Mouse (Mus musculus) adrenal gland, postnatal 25 days (tissue): ENCODE measurements around the gene 1700028J19Rik. TPM values are rescaled to one million over a fixed set of nuclear protein-coding genes. Genes with fewer than 3 reads are reported as not detected.

Experiments
- total RNA-seq: library from RNA; stranded (reverse); gene quantifications from 2 replicates; pipeline ENCODE4 v1.2.3, GENCODE M21; 2021

The 1700028J19Rik gene
- total RNA-seq, 1 experiment from 2014 or later: 0.70 TPM

Other genes starting within 250 kb of the 1700028J19Rik start
- gene Klk1b26, start 234.5 kb downstream of the 1700028J19Rik start, total RNA-seq: not detected in 2 replicates
- not detected in 2 replicates for gene Klk1b27, start 194.4 kb downstream of the 1700028J19Rik start, total RNA-seq
- gene Klk1b21, start 144.4 kb downstream of the 1700028J19Rik start, total RNA-seq: not detected in 2 replicates
- gene Klk1b22, start 134.0 kb downstream of the 1700028J19Rik start, total RNA-seq: not detected in 2 replicates
- not detected in 2 replicates for gene Klk1b16, start 109.9 kb downstream of the 1700028J19Rik start, total RNA-seq
- gene Klk1b24, start 58.5 kb downstream of the 1700028J19Rik start, total RNA-seq: not detected in 2 replicates
- gene Klk1b3, start 48.5 kb downstream of the 1700028J19Rik start, total RNA-seq: not detected in 2 replicates
- gene Klk1b4, start 39.3 kb downstream of the 1700028J19Rik start, total RNA-seq: not detected in 2 replicates
- gene Klk1b5, start 30.8 kb downstream of the 1700028J19Rik start, total RNA-seq: not detected in 2 replicates
- gene Klk1, start 21.3 kb downstream of the 1700028J19Rik start, total RNA-seq: not detected in 2 replicates
- gene Gm36864, start 10.5 kb downstream of the 1700028J19Rik start, total RNA-seq: not detected in 2 replicates
- gene 2410002F23Rik, start within 50 bp of the 1700028J19Rik start, total RNA-seq: 71.3 and 125 TPM in 2 replicates
- not detected in 2 replicates for gene Acp4, start 10.7 kb upstream of the 1700028J19Rik start, total RNA-seq
- gene Gm15517, start 14.8 kb upstream of the 1700028J19Rik start, total RNA-seq: not detected in 2 replicates
- 3.4 and 3.6 TPM in 2 replicates for gene Clec11a, start 60.2 kb upstream of the 1700028J19Rik start, total RNA-seq
- 8.5 and 10.4 TPM in 2 replicates for gene Shank1, start 63.6 kb upstream of the 1700028J19Rik start, total RNA-seq
- gene Syt3, start 137.4 kb upstream of the 1700028J19Rik start, total RNA-seq: 4.1 and 5.7 TPM in 2 replicates
- 2.3 TPM in 1 of 2 replicates, not detected in the other for gene 1700008O03Rik, start 139.1 kb upstream of the 1700028J19Rik start, total RNA-seq
- gene Lrrc4b, start 182.3 kb upstream of the 1700028J19Rik start, total RNA-seq: 4.3 and 5.8 TPM in 2 replicates
- 0.61 and 1.9 TPM in 2 replicates for gene Aspdh, start 218.7 kb upstream of the 1700028J19Rik start, total RNA-seq
- gene Josd2, start 221.3 kb upstream of the 1700028J19Rik start, total RNA-seq: 43.9 and 49.2 TPM in 2 replicates
- 83.9 and 97.6 TPM in 2 replicates for gene Emc10, start 249.8 kb upstream of the 1700028J19Rik start, total RNA-seq
- 12.3 and 17.5 TPM in 2 replicates for gene Fam71e1, start 249.9 kb upstream of the 1700028J19Rik start, total RNA-seq